Mouse (Mus musculus): ENCODE data around the gene Capns1. TPM values are rescaled to one million over a fixed set of nuclear protein-coding genes. Genes with fewer than 3 reads are reported as not detected.

The Capns1 gene
- polyA plus RNA-seq, 1 experiment, result 142 TPM

GRCm38 (mm10) chr7:30143555-30144209 is 54.9 kb downstream of the Capns1 start:
- TF ChIP-seq GATA1 (IDR thresholded peaks at IDR 0.05; ENCODE audit: low read length), result no peak

GRCm38 (mm10) chr7:30143170-30143554 is 55.4 kb downstream of the Capns1 start:
- TF ChIP-seq GATA1 (IDR thresholded peaks at IDR 0.05; ENCODE audit: low read length), result no peak

Other genes with a start within 250 kb of the Capns1 start
- gene Zfp74, start 244.7 kb downstream of the Capns1 start, polyA plus RNA-seq (2012), result 17.1 and 22.9 TPM in 2 replicates
- 4.0 and 5.6 TPM in 2 replicates for gene Zfp568, start 214.9 kb downstream of the Capns1 start, polyA plus RNA-seq (2012)
- gene Zfp14, start 147.4 kb downstream of the Capns1 start, polyA plus RNA-seq (2012), result not detected in 2 replicates
- 0.17 and 0.26 TPM in 2 replicates for gene Zfp82, start 125.9 kb downstream of the Capns1 start, polyA plus RNA-seq (2012)
- not detected in 2 replicates for gene Gm26920, start 108.4 kb downstream of the Capns1 start, polyA plus RNA-seq (2012)
- 2.5 and 3.4 TPM in 2 replicates for gene Zfp566, start 108.3 kb downstream of the Capns1 start, polyA plus RNA-seq (2012)
- gene Zfp260, start 104.0 kb downstream of the Capns1 start, polyA plus RNA-seq (2012), result 0.19 and 0.64 TPM in 2 replicates
- gene Zfp382, start 76.9 kb downstream of the Capns1 start, polyA plus RNA-seq (2012), result 4.1 and 5.5 TPM in 2 replicates
- 8.2 and 19.8 TPM in 2 replicates for gene Zfp146, start 29.1 kb downstream of the Capns1 start, polyA plus RNA-seq (2012)
- 8.3 and 9.2 TPM in 2 replicates for gene Cox7a1, start 14.7 kb downstream of the Capns1 start, polyA plus RNA-seq (2012)
- gene Polr2i, start 33.1 kb upstream of the Capns1 start, polyA plus RNA-seq (2012), result 126 and 136 TPM in 2 replicates
- gene Tbcb, start 33.5 kb upstream of the Capns1 start, polyA plus RNA-seq (2012), result 68.1 and 70.9 TPM in 2 replicates
- gene Ovol3, start 36.9 kb upstream of the Capns1 start, polyA plus RNA-seq (2012), result 0.15 TPM in 1 of 2 replicates, not detected in the other
- gene Thap8, start 81.3 kb upstream of the Capns1 start, polyA plus RNA-seq (2012), result 0.12 and 0.26 TPM in 2 replicates
- gene Wdr62, start 81.6 kb upstream of the Capns1 start, polyA plus RNA-seq (2012), result 40.6 and 75.2 TPM in 2 replicates
- gene Clip3, start 92.9 kb upstream of the Capns1 start, polyA plus RNA-seq (2012), result 0.24 TPM in 1 of 2 replicates, not detected in the other
- gene Alkbh6, start 109.9 kb upstream of the Capns1 start, polyA plus RNA-seq (2012), result 59.9 and 74.5 TPM in 2 replicates
- 7.1 and 8.8 TPM in 2 replicates for gene Syne4, start 116.0 kb upstream of the Capns1 start, polyA plus RNA-seq (2012)
- 0.39 and 0.44 TPM in 2 replicates for gene E130208F15Rik, start 122.9 kb upstream of the Capns1 start, polyA plus RNA-seq (2012)
- gene Sdhaf1, start 125.1 kb upstream of the Capns1 start, polyA plus RNA-seq (2012), result 23.4 and 30.5 TPM in 2 replicates
- gene Lrfn3, start 164.0 kb upstream of the Capns1 start, polyA plus RNA-seq (2012), result not detected in 2 replicates
- gene Tyrobp, start 214.9 kb upstream of the Capns1 start, polyA plus RNA-seq (2012), result 0.25 TPM in 1 of 2 replicates, not detected in the other
- not detected in 2 replicates for gene Hcst, start 221.0 kb upstream of the Capns1 start, polyA plus RNA-seq (2012)
- 0.12 and 0.16 TPM in 2 replicates for gene Nfkbid, start 222.9 kb upstream of the Capns1 start, polyA plus RNA-seq (2012)
- not detected in 2 replicates for gene Aplp1, start 246.7 kb upstream of the Capns1 start, polyA plus RNA-seq (2012)